Mouse (Mus musculus) right cerebral cortex, postnatal 36 days (tissue): ENCODE measurements around the gene Olfr66.

Experiments used
- DNase-seq, 2 experiments: peaks; one replicate each; pipeline ENCODE4 v3.0.0; 2022; ENCODE audit warnings: low spot score in 2 of 2, mixed read lengths in 1 of 2

Gene Olfr66

GRCm38 (mm10) chr7:103886152-103886551 is at the start of gene Olfr66:
Gene Olfr66 (minus strand): TSS chr7:103886252.
- no peak for DNase-seq

GRCm38 (mm10) chr7:103934264-103934663 is 48.2 kb upstream of the Olfr66 start, which contains the start of gene Olfr632:
Gene Olfr632 (plus strand): TSS chr7:103934347.
- no peak for DNase-seq

GRCm38 (mm10) chr7:103928525-103928924 is 42.5 kb upstream of the Olfr66 start, which contains the start of gene Olfr631:
Gene Olfr631 (plus strand): TSS chr7:103928825.
- no peak for DNase-seq

GRCm38 (mm10) chr7:103915338-103915737 is 29.3 kb upstream of the Olfr66 start:
- no peak for DNase-seq

- DNase-seq = no peak
Measured at GRCm38 (mm10) chr7:103912969-103913511, 27.0 kb upstream of the Olfr66 start.

- DNase-seq = no peak
Measured at GRCm38 (mm10) chr7:103910047-103910446, 24.0 kb upstream of the Olfr66 start.

- DNase-seq = no peak
Measured at GRCm38 (mm10) chr7:103903187-103903586, 17.1 kb upstream of the Olfr66 start, which contains the start of gene Olfr65. Gene Olfr65 (plus strand): TSS chr7:103903487.

- no peak for DNase-seq
Measured at GRCm38 (mm10) chr7:103894385-103894784, 8.3 kb upstream of the Olfr66 start, which contains the start of gene Olfr64. Gene Olfr64 (minus strand): TSS chr7:103894485.

GRCm38 (mm10) chr7:103877093-103877492 is 9.0 kb downstream of the Olfr66 start:
- DNase-seq = no peak

- no peak for DNase-seq
Measured at GRCm38 (mm10) chr7:103874451-103874850, 11.6 kb downstream of the Olfr66 start.

- DNase-seq = no peak
Measured at GRCm38 (mm10) chr7:103873064-103873463, 13.0 kb downstream of the Olfr66 start.

- no peak for DNase-seq
Measured at GRCm38 (mm10) chr7:103870667-103871066, 15.4 kb downstream of the Olfr66 start.

GRCm38 (mm10) chr7:103865716-103866115 is 20.3 kb downstream of the Olfr66 start:
- DNase-seq = no peak

- DNase-seq = no peak
Measured at GRCm38 (mm10) chr7:103861531-103861930, 24.5 kb downstream of the Olfr66 start.

GRCm38 (mm10) chr7:103860855-103861254 is 25.2 kb downstream of the Olfr66 start:
- no peak for DNase-seq

GRCm38 (mm10) chr7:103859076-103859475 is 27.0 kb downstream of the Olfr66 start:
- no peak for DNase-seq

- DNase-seq = no peak
Measured at GRCm38 (mm10) chr7:103854669-103855068, 31.4 kb downstream of the Olfr66 start.

GRCm38 (mm10) chr7:103853090-103853489 is 33.0 kb downstream of the Olfr66 start, which contains the start of gene Hbb-y:
Gene Hbb-y (minus strand): TSS chr7:103853216.
- no peak for DNase-seq

GRCm38 (mm10) chr7:103844525-103845325 is 41.3 kb downstream of the Olfr66 start:
- DNase-seq = no peak

- DNase-seq = no peak
Measured at GRCm38 (mm10) chr7:103843034-103843433, 43.0 kb downstream of the Olfr66 start, which contains the start of gene Hbb-bh1. Gene Hbb-bh1 (minus strand): TSS chr7:103843164.

GRCm38 (mm10) chr7:103840268-103840667 is 45.8 kb downstream of the Olfr66 start, which contains the start of gene Hbb-bh2:
Gene Hbb-bh2 (minus strand): TSS chr7:103840520.
- DNase-seq = no peak
